Mouse (Mus musculus) common myeloid progenitor, adult 5-6 weeks (primary cell): ENCODE results near the gene Nbl1. TPM values are rescaled to one million over a fixed set of nuclear protein-coding genes. Genes with fewer than 3 reads are reported as not detected.

Source experiments
- ATAC-seq: replicated peaks from 2 replicates; pipeline ENCODE4 v1.8.0; 2016; ENCODE audit warnings: low read depth, mild to moderate bottlenecking, moderate TSS enrichment, inconsistent platforms; ENCODE audit not compliant: poor library complexity, severe bottlenecking
- total RNA-seq: library from RNA; stranded (forward); fragments of 200-1000, 187-1606 nt; gene quantifications from 2 replicates; pipeline ENCODE4 v1.2.3, GENCODE M21; 2017

The Nbl1 gene
- total RNA-seq, 1 experiment from 2014 or later, result not detected

- ATAC-seq, result no peak
These were observed 57.9 kb downstream of the Nbl1 start for GRCm38 (mm10) chr4:139034942-139035341.

GRCm38 (mm10) chr4:139034540-139034939 lies 58.3 kb downstream of the Nbl1 start:
- no peak for ATAC-seq

DNA sequence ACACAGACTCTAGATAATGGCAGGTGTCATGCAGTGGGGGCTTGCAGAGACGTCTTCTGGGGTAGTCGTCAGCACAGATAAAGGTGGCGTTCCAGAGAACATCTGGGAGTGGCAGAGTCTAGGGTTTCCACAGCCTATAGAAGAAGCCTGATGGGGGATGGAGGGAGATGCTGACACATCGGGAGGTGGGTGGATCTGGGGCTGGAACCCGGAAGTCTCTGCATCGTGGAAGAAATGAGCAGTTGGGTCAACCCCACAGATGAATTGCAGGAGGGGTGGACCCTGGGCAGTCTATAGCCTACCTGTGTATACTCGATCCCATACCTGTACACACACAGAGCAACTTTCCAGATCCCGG lies 58.8 kb downstream of the Nbl1 start:
- ATAC-seq, result no peak

DNA sequence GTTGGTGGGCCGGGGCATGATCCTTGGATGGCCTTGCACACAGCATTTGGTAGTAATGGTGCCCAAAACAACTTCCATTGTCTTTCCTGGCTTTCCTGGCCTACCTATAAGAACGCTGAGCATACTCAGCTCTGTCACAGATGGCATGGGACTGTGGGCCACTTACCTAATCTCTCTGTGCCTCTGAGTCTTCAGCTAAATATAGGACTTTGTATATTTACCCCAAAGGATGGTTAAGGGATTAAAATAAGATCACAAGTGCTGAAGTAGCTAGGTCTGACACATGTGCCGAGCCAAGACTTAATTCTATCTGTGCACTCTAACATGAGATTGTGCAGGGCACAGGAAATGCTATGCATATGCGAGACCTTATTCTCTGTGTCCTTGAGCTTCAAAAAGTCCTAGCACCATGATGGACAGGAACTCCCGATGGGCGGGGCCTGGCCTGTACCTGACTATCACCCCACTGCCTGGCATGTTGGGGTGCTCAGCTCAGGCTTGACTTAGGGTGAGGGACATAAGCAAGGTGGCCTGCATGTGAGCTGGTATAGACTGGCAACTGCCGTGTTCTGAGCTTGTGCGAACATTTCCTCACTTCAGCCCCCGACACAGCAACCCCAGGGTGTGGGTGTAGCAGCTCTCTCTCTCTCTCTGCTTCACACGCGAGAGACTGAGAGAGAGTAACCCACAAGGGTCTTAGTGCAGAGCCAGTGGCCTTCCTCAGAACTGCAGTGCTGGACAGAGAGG lies 59.4 kb downstream of the Nbl1 start:
- no peak for ATAC-seq

- ATAC-seq, result no peak
These were observed 60.3 kb downstream of the Nbl1 start for GRCm38 (mm10) chr4:139032521-139032920.

Other genes starting within 250 kb of the Nbl1 start
- not detected in 2 replicates for gene Pla2g5, start 229.5 kb downstream of the Nbl1 start, total RNA-seq
- gene Gm13030, start 219.0 kb downstream of the Nbl1 start, total RNA-seq, result not detected in 2 replicates
- gene Pla2g2e, start 215.1 kb downstream of the Nbl1 start, total RNA-seq, result not detected in 2 replicates
- 1.4 and 5.6 TPM in 2 replicates for gene Otud3, start 179.0 kb downstream of the Nbl1 start, total RNA-seq
- gene Rnf186, start 125.9 kb downstream of the Nbl1 start, total RNA-seq, result not detected in 2 replicates
- gene Tmco4, start 120.1 kb downstream of the Nbl1 start, total RNA-seq, result 16.4 and 28.0 TPM in 2 replicates
- gene Htr6, start 17.4 kb downstream of the Nbl1 start, total RNA-seq, result not detected in 2 replicates
- gene Minos1, start 38.1 kb upstream of the Nbl1 start, total RNA-seq, result 118 and 161 TPM in 2 replicates
- 126 and 137 TPM in 2 replicates for gene Capzb, start 99.9 kb upstream of the Nbl1 start, total RNA-seq
- gene Pqlc2, start 217.7 kb upstream of the Nbl1 start, total RNA-seq, result 2.6 and 3.6 TPM in 2 replicates
- 10.6 and 12.4 TPM in 2 replicates for gene Akr7a5, start 217.8 kb upstream of the Nbl1 start, total RNA-seq